Mouse (Mus musculus) embryo, embryonic 9.5 days (tissue): ENCODE data around the gene Gm2310.
"Not testable (repeated sequence)": the region's sequence is repeated elsewhere in the genome, so short reads cannot be mapped to it uniquely, and the experiment has no call there.

Source experiments
- DNase-seq: peaks from one replicate; pipeline ENCODE4 v3.0.0-alpha.2; 2017; ENCODE audit errors: extremely low spot score

Gene Gm2310

GRCm38 (mm10) chr15:8519853-8520252 lies at the start of gene Gm2310:
Gm2310 (minus strand) TSS chr15:8519953.
- DNase-seq: not testable (repeated sequence)

GRCm38 (mm10) chr15:8568645-8569528 lies 49.1 kb upstream of the Gm2310 start:
- DNase-seq: peak; percentile 80

GRCm38 (mm10) chr15:8568286-8568644 lies 48.5 kb upstream of the Gm2310 start:
- DNase-seq: no peak

- DNase-seq: no peak
Measured at GRCm38 (mm10) chr15:8565416-8565815, 45.7 kb upstream of the Gm2310 start.

GRCm38 (mm10) chr15:8564331-8564730 lies 44.6 kb upstream of the Gm2310 start:
- DNase-seq: no peak

- DNase-seq: no peak
Measured at GRCm38 (mm10) chr15:8563423-8564194, 43.9 kb upstream of the Gm2310 start.

- no peak for DNase-seq
Measured at GRCm38 (mm10) chr15:8562776-8563175, 43.0 kb upstream of the Gm2310 start.

GRCm38 (mm10) chr15:8531201-8531600 lies 11.4 kb upstream of the Gm2310 start:
- no peak for DNase-seq

GRCm38 (mm10) chr15:8512957-8513356 lies 6.8 kb downstream of the Gm2310 start:
- DNase-seq: peak; percentile 28

GRCm38 (mm10) chr15:8511861-8512260 lies 7.9 kb downstream of the Gm2310 start:
- no peak for DNase-seq

- no peak for DNase-seq
Measured at GRCm38 (mm10) chr15:8502431-8502830, 17.3 kb downstream of the Gm2310 start.

- no peak for DNase-seq
Measured at GRCm38 (mm10) chr15:8485261-8485660, 34.5 kb downstream of the Gm2310 start.

GRCm38 (mm10) chr15:8469006-8469575 lies 50.7 kb downstream of the Gm2310 start:
- DNase-seq: no peak
